Mouse (Mus musculus) right cerebral cortex, adult 18-20 months (tissue): ENCODE measurements around the gene Lrrc31.

Experiments
- DNase-seq: peaks from one replicate; pipeline ENCODE4 v3.0.0; 2022; ENCODE audit warnings: mixed read lengths

Gene Lrrc31

GRCm38 (mm10) chr3:30687216-30687615 lies 12.4 kb downstream of the Lrrc31 start:
- no peak for DNase-seq

DNA sequence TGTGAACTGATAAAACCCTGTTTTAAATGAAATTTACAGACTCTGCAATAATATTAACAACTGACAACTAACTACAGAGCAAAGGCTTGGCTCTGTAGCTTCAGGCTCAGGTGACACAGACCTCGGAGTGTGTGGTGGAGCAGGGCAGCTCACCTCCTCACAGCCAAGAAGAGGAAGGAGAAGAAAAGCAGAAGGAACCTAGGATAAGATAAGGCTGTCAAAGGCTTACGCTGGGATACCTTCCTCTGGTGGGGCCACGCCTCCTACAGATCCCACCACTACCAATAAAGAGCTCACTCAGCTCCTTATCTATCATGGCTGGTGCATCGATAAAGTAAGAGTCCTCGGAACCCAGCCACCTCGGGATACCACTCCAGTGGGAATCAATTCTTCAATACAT lies 16.5 kb downstream of the Lrrc31 start:
- DNase-seq: no peak

- no peak for DNase-seq
These were observed 41.2 kb downstream of the Lrrc31 start for GRCm38 (mm10) chr3:30658486-30658885.

GRCm38 (mm10) chr3:30655937-30656336 lies 43.7 kb downstream of the Lrrc31 start:
- no peak for DNase-seq

DNA sequence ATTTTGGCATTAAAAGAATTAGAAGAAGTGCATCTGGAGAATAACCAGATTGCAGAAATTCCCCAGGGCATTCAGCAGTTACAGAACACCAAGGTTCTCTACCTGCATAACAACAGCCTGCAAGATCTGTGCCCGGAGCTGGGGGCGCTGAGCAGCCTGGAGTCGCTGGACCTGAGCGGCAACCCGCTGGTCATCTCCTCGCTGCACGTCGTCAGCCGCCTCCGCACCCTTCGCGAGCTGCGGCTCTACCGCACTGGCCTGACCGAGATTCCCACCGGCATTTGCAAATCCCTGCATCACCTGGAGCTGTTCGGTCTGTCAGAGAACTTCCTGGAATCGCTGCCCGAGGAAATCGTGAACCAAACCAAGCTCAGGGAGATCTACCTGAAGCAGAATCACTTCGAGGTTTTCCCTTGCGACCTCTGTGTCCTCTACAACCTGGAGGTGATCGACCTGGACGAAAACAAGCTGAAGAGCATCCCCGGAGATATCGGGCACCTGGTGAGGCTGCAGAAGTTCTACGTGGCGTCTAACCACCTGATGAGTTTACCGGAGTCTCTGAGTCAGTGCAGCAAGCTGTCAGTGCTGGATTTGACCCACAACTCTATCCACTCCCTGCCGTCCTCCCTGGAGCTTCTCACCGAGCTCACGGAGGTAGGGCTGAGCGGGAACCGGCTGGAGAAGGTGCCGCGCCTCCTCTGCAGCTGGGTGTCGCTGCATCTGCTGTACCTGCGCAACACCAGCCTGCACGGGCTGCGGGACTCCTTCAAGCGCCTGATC lies 49.4 kb downstream of the Lrrc31 start:
- no peak for DNase-seq

DNA sequence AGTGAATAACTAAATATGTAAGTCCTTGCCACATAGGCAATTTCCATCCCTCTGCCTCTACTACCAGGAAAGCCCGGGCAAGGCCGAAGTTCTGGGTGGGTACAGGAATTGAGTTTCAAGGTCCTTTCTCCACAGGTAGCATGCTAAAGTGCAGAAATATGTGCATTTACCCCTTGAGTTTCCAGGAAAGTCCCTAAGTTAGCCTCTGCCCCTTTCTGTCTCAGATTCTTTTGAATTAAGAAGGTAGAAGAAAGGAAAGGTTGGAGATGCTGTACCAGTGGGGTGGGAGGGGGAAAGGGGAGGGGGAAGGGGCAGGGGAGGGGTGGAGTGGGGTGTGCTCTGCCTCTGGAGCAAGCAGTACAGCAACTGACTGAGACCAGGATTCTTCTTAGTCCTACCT lies 51.2 kb downstream of the Lrrc31 start:
- no peak for DNase-seq

GRCm38 (mm10) chr3:30647440-30648090 lies 52.1 kb downstream of the Lrrc31 start, which contains the start of gene Lrrc34:
TSS of gene Lrrc34 (minus strand) at chr3:30647869.
- DNase-seq: no peak

GRCm38 (mm10) chr3:30646761-30647160 lies 52.9 kb downstream of the Lrrc31 start:
- no peak for DNase-seq

- DNase-seq: no peak
These were observed 55.4 kb downstream of the Lrrc31 start, which contains the start of gene Lrriq4 for GRCm38 (mm10) chr3:30644207-30644606. TSS of gene Lrriq4 (plus strand) at chr3:30644507.

GRCm38 (mm10) chr3:30635629-30636028 lies 64.0 kb downstream of the Lrrc31 start:
- no peak for DNase-seq

DNA sequence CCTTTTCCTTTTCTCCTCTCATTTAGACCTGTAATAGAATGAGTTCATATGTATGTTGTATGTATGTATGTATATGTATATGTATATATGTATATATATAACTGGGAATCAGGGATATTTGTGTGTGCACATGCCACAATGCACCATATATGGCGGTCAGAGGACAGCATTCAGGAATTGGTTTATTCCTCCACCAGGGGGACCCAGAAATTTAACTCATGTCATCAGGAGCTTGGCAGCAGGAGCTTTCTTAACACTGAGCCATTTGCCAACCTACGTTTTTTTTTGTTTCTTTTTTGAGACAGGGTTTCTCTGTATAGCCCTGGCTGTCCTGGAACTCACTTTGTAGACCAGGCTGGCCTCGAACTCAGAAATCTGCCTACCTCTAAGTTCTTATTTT lies 66.0 kb downstream of the Lrrc31 start:
- no peak for DNase-seq
